Mouse (Mus musculus) intestine, embryonic 16.5 days (tissue): ENCODE results near the gene Slc25a44. TPM values are rescaled to one million over a fixed set of nuclear protein-coding genes. Genes with fewer than 3 reads are reported as not detected.

Source experiments
- ATAC-seq: fragments of 200-750 bp; cut with Nextera tagmentation; 2 replicates; pipeline ENCODE4 v1.8.0; 2017; ENCODE audit warnings: moderate TSS enrichment, moderate library complexity
- H3K27ac ChIP-seq: fragments of 300-500 bp; sonication (generic); 2 replicates; pipeline ENCODE4 v1.5.1; 2014; ENCODE audit warnings: mild to moderate bottlenecking, low read length
- H3K27me3 ChIP-seq: fragments of 300-500 bp; sonication (generic); replicated peaks from 2 replicates; pipeline ENCODE4 v1.6.1; 2014; ENCODE audit warnings: low read length, control low read depth, mixed read lengths; ENCODE audit not compliant: control insufficient read depth, insufficient read depth
- H3K36me3 ChIP-seq: fragments of 300-500 bp; sonication (generic); 2 replicates; pipeline ENCODE4 v1.6.1; 2014; ENCODE audit warnings: low read length, control low read depth; ENCODE audit not compliant: control insufficient read depth, insufficient read depth
- H3K4me1 ChIP-seq: fragments of 300-500 bp; sonication (generic); 2 replicates; pipeline ENCODE4 v1.6.1; 2014; ENCODE audit warnings: low read length, control low read depth, mixed read lengths; ENCODE audit not compliant: control insufficient read depth, insufficient read depth
- H3K4me2 ChIP-seq: fragments of 300-500 bp; sonication (generic); 2 replicates; pipeline ENCODE4 v1.6.1; 2014; ENCODE audit warnings: low read depth, low read length, control low read depth
- H3K4me3 ChIP-seq: fragments of 300-500 bp; sonication (generic); 2 replicates; pipeline ENCODE4 v1.5.1; 2014; ENCODE audit warnings: mild to moderate bottlenecking, low read length
- H3K9ac ChIP-seq: fragments of 300-500 bp; sonication (generic); 2 replicates; pipeline ENCODE4 v1.6.1; 2014; ENCODE audit warnings: low read depth, low read length
- H3K9me3 ChIP-seq: fragments of 300-500 bp; sonication (generic); 2 replicates; pipeline ENCODE4 v1.6.1; 2016; ENCODE audit warnings: low read length, control low read depth; ENCODE audit not compliant: control insufficient read depth
- WGBS: fragments of 180-500 bp; shearing (Covaris S2); extraction: QIAGEN DNeasy Blood & Tissue Kit; methylation state at CpG from one replicate; pipeline ENCODE4 v1.1.7; 2014; 5-methylcytosine and 5-hydroxymethylcytosine counted together
- microRNA-seq: library from miRNA; unstranded; fragments of <30 nt; microRNA quantifications from one replicate; pipeline ENCODE4, GENCODE M21; 2016
- polyA plus RNA-seq: library from polyadenylated mRNA; unstranded; fragments of >200 nt; fragmentation: Nextera tagmentation; extraction: Ambion mirVana; gene quantifications from 2 replicates; pipeline ENCODE4 v1.2.1, GENCODE M21; 2015

Slc25a44 gene
- polyA plus RNA-seq, 1 experiment from 2014 or later = 20.4 TPM

DNA sequence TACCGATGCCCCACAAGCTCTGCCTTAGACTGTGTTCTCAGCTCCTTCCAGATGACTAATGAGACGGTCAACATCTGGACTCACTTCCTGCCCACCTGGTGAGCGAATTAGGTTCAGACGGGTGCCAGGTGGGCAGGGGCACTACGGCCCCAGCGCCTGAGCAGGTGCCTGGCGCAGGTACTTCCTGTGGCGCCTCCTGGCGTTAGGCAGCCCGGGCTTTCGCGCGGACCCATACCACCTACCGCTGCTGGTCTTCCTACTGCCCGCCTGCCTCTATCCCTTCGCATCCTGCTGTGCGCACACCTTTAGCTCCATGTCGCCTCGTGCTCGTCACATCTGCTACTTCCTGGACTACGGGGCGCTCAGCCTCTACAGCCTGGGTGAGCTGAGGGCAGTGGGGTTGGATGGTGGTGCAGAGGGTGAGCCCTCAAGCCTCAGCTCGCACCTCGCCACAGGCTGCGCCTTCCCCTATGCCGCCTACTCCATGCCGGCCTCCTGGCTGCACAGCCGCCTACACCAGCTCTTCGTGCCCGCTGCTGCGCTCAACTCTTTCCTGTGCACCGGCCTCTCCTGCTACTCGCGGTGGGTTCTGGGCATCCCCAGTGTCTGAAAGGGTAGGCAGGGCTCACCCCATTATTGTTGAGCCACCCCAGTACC lies 59.1 kb downstream of the Slc25a44 start:
- no peak for ATAC-seq
- Histone ChIP-seq H3K4me3 (no peak overlapping the region), H3K9me3 (peaks cover 7% of the 10 kb centered on the region; the same call in 1 of the 2 replicates), H3K4me1 (peaks cover 14% of the 10 kb centered on the region), H3K4me2 (no peak overlapping the region), H3K36me3 (peaks cover 13% of the 10 kb centered on the region), H3K27ac (no peak overlapping the region), H3K9ac (no peak overlapping the region), H3K27me3 (peaks cover 10% of the 10 kb centered on the region)
- 42% methylated on average over 34 of the region's 34 CpGs for WGBS

DNA sequence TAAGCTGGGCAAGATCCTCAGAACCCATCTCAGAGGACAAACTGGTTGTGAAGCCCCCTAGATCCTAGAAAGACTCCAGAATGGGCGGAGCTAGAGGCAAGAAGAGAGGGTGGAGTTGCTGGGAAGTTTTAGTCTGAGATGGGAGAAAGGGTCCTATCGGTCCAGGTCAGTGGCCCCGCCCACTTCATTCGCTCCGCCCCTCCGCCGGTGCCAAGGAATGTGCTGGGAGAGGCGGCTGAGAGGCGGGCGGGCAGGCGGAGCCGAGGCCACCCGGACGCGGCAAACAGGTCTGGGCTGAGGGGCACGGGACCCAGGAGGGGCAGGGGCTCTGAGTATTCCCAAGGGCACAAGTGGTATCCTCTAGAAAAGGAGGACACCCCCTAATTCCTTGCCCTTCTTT lies 60.6 kb downstream of the Slc25a44 start, which contains the start of gene Paqr6:
Gene Paqr6 (plus strand): TSS at position 248 of the 400 bp plus-strand sequence.
- WGBS = 6% methylated on average over 16 of the region's 16 CpGs
- Histone ChIP-seq H3K27ac (no peak within 1 kb of the TSS; the same call in 1 of the 2 replicates), H3K9ac (peak within 1 kb of the TSS; percentile 48; the same call in 1 of the 2 replicates), H3K4me2 (peak within 1 kb of the TSS; percentile 47), H3K36me3 (peaks cover 19% of the 10 kb centered on the region), H3K27me3 (peaks cover 10% of the 10 kb centered on the region), H3K9me3 (no peaks in the 10 kb centered on the region), H3K4me3 (peak within 1 kb of the TSS; percentile 20), H3K4me1 (peaks cover 14% of the 10 kb centered on the region)
- peak; percentile 41 for ATAC-seq

DNA sequence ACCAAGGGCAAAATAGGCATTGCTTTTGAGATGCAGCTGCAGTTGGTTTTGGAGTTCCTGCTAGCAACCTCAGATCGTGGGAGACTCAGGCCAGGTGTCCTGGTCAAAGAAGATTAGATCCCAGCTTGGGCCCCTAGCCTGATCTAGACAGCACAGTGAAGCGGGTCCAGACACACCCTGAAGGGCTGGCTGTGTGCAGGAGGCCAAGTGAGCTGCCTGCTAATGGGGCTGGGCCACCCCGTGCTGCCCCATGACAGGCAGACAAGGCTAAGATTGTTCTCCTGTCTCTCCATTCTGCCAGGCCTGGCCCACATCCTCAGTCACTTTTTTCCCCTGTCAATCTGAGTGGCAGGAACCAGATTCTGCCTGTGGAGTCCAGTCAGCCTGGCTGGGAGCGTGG lies 61.2 kb downstream of the Slc25a44 start:
- peaks cover 24% of the 10 kb centered on the region for H3K36me3 ChIP-seq
- no peak overlapping the region for H3K9ac ChIP-seq
- WGBS = 60% methylated on average over 4 of the region's 4 CpGs
- H3K4me1 ChIP-seq = peaks cover 14% of the 10 kb centered on the region
- no peak overlapping the region for H3K4me3 ChIP-seq
- H3K9me3 ChIP-seq = no peaks in the 10 kb centered on the region
- H3K27ac ChIP-seq = no peak overlapping the region; the same call in 1 of the 2 replicates
- peaks cover 10% of the 10 kb centered on the region for H3K27me3 ChIP-seq
- H3K4me2 ChIP-seq = no peak overlapping the region
- ATAC-seq = peak; percentile 71

DNA sequence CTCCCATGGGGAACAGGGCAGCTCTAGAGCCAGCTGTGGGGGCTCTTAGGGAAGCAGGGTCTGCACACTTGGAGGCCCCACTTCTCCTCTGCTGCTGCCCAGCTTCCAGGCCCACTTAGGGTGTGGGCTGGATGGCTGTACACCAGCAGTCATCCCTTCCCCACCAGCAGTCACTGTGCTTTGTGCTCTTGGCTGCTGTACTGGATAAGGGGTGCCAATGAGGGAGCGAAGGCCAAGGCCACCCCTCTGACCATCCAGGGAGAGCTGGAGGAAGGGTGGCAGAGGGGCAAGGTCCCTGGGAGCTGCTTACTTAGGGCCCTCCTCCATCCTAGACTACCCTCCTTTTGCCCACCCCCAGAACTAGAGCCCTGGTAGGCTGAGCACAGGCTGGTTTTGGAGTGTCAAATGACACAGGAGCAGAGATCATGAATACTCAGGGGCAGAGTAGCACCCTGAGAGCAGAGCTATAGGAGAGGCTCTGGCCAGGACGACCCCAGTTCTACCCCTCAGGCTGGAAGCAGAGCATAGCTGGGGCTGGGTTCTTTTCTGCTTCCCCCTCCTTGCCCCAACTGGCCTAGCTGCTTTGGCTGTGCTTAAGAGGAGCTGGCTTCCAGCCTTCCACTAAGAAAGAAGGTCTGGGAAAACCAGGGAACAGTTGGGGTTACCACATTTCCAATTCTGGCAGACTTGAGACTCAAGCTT lies 63.2 kb downstream of the Slc25a44 start:
- 93% methylated on average over 2 of the region's 2 CpGs for WGBS
- H3K36me3 ChIP-seq = peaks cover 37% of the 10 kb centered on the region

DNA sequence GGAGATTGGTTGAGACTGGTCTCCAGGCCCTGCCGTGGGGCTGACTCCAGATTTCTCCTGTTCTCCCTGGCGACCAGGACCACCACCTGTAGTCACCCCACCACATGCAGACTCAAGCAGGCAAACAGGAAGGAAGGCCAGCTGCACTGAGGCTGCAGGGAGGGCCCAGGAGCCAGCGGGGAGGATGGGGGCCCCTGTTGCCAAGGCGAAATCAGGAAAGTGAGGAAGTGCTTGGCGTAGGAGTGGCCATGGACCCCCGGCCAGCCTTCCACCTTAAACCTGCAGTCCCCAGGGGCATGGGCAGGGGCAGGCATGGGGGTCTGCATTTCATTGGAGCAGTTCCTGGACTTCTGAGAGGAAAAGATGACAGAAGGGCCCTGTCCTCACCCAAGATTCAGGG lies 63.8 kb downstream of the Slc25a44 start:
- WGBS = 74% methylated on average over 6 of the region's 6 CpGs
- ATAC-seq = no peak
- Histone ChIP-seq H3K4me1 (peaks cover 14% of the 10 kb centered on the region), H3K4me3 (no peak overlapping the region), H3K9ac (no peak overlapping the region), H3K4me2 (no peak overlapping the region), H3K27ac (no peak overlapping the region), H3K36me3 (peaks cover 41% of the 10 kb centered on the region), H3K9me3 (no peaks in the 10 kb centered on the region), H3K27me3 (peaks cover 7% of the 10 kb centered on the region)

More for the DNA sequence above, 63.2 kb downstream of the Slc25a44 start:
- Histone ChIP-seq H3K9me3 (no peaks in the 10 kb centered on the region), H3K9ac (no peak overlapping the region), H3K4me3 (no peak overlapping the region), H3K27me3 (peaks cover 10% of the 10 kb centered on the region), H3K27ac (no peak overlapping the region), H3K4me1 (peaks cover 14% of the 10 kb centered on the region), H3K4me2 (no peak overlapping the region)
- ATAC-seq = no peak

Small RNA genes within 50 kb of the gene (microRNA-seq; reads per million reads assigned to microRNA genes)
- not detected for gene Mir7011

Other genes starting within 250 kb of the Slc25a44 start
- gene Rhbg, start 170.4 kb downstream of the Slc25a44 start, polyA plus RNA-seq = 0.69 and 1.3 TPM in 2 replicates
- 0.81 TPM in 1 of 2 replicates, not detected in the other for gene Gm38392, start 137.9 kb downstream of the Slc25a44 start, polyA plus RNA-seq
- 9.7 and 10.8 TPM in 2 replicates for gene Tsacc, start 128.1 kb downstream of the Slc25a44 start, polyA plus RNA-seq
- gene Cct3, start 128.0 kb downstream of the Slc25a44 start, polyA plus RNA-seq = 470 and 510 TPM in 2 replicates
- gene Glmp, start 100.1 kb downstream of the Slc25a44 start, polyA plus RNA-seq = 365 and 416 TPM in 2 replicates
- 23.8 and 29.4 TPM in 2 replicates for gene Tmem79, start 89.0 kb downstream of the Slc25a44 start, polyA plus RNA-seq
- 34.2 and 34.7 TPM in 2 replicates for gene Smg5, start 88.9 kb downstream of the Slc25a44 start, polyA plus RNA-seq
- 4.4 and 5.1 TPM in 2 replicates for gene Paqr6, start 60.6 kb downstream of the Slc25a44 start, polyA plus RNA-seq
- gene Bglap3, start 52.4 kb downstream of the Slc25a44 start, polyA plus RNA-seq = 2.2 and 5.3 TPM in 2 replicates
- gene Bglap2, start 46.4 kb downstream of the Slc25a44 start, polyA plus RNA-seq = not detected in 2 replicates
- gene Bglap, start 40.7 kb downstream of the Slc25a44 start, polyA plus RNA-seq = 0.69 TPM in 1 of 2 replicates, not detected in the other
- gene Pmf1, start 14.8 kb downstream of the Slc25a44 start, polyA plus RNA-seq = 112 and 129 TPM in 2 replicates
- 60.9 and 71.1 TPM in 2 replicates for gene Sema4a, start 36.0 kb upstream of the Slc25a44 start, polyA plus RNA-seq
- gene Lmna, start 84.8 kb upstream of the Slc25a44 start, polyA plus RNA-seq = 126 and 127 TPM in 2 replicates
- 6.5 and 7.3 TPM in 2 replicates for gene Mex3a, start 107.3 kb upstream of the Slc25a44 start, polyA plus RNA-seq
- 102 and 109 TPM in 2 replicates for gene Rab25, start 123.2 kb upstream of the Slc25a44 start, polyA plus RNA-seq
- gene Lamtor2, start 127.9 kb upstream of the Slc25a44 start, polyA plus RNA-seq = 244 and 256 TPM in 2 replicates
- 37.2 and 38.9 TPM in 2 replicates for gene Ubqln4, start 128.6 kb upstream of the Slc25a44 start, polyA plus RNA-seq
- 371 and 377 TPM in 2 replicates for gene Ssr2, start 150.7 kb upstream of the Slc25a44 start, polyA plus RNA-seq
- gene Arhgef2, start 180.8 kb upstream of the Slc25a44 start, polyA plus RNA-seq = 41.5 and 43.7 TPM in 2 replicates
- not detected in 2 replicates for gene Rxfp4, start 228.0 kb upstream of the Slc25a44 start, polyA plus RNA-seq